Mouse (Mus musculus) MEL (cell line): ENCODE data around the gene Hamp2. TPM values are rescaled to one million over a fixed set of nuclear protein-coding genes. Genes with fewer than 3 reads are reported as not detected.

Source experiments
- DNase-seq: peaks from one replicate; pipeline ENCODE4 v3.0.0; 2011; ENCODE audit warnings: low read depth, low spot score
- H3K27ac ChIP-seq: 2 replicates; pipeline ENCODE4 v1.5.1; 2012; ENCODE audit warnings: low read depth, mild to moderate bottlenecking, control low read depth, low read length, moderate library complexity; ENCODE audit not compliant: control insufficient read depth
- H3K27me3 ChIP-seq, 2 experiments: fragments of 150-350 bp in 1 of 2; sonication (generic) in 1 of 2; 2 replicates each; pipeline ENCODE4 v1.6.1; 2012; ENCODE audit warnings: low read length in 2 of 2, mild to moderate bottlenecking in 2 of 2, improper control_type of control experiment in 1 of 2, moderate library complexity in 1 of 2; ENCODE audit not compliant: insufficient read depth in 2 of 2, control insufficient read depth in 1 of 2
- H3K36me3 ChIP-seq, 2 experiments: 2 replicates each; pipeline ENCODE4 v1.6.1; 2012 to 2014; ENCODE audit warnings: low read length in 2 of 2, improper control_type of control experiment in 1 of 2, inconsistent platforms in 1 of 2, mild to moderate bottlenecking in 1 of 2; ENCODE audit not compliant: insufficient read depth in 2 of 2, control insufficient read depth in 1 of 2
- H3K4me1 ChIP-seq, 2 experiments: fragments of 150-350 bp in 1 of 2; sonication (generic) in 1 of 2; 2 replicates each; pipeline ENCODE4 v1.6.1; 2012; ENCODE audit warnings: low read length in 2 of 2, improper control_type of control experiment in 1 of 2, mild to moderate bottlenecking in 1 of 2; ENCODE audit not compliant: insufficient read depth in 2 of 2, control insufficient read depth in 1 of 2
- H3K4me3 ChIP-seq, 2 experiments: fragments of 150-350 bp in 1 of 2; sonication (generic) in 1 of 2; 2 replicates each; pipeline ENCODE4 v1.5.1; 2012; ENCODE audit warnings: low read depth in 2 of 2, low read length in 2 of 2, mild to moderate bottlenecking in 2 of 2, moderate library complexity in 2 of 2, control low read depth in 1 of 2, improper control_type of control experiment in 1 of 2; ENCODE audit not compliant: control insufficient read depth in 1 of 2, insufficient read depth in 1 of 2
- H3K79me2 ChIP-seq: 2 replicates; pipeline ENCODE4 v1.6.1; 2012; ENCODE audit warnings: mild to moderate bottlenecking, low read length, moderate library complexity; ENCODE audit not compliant: control insufficient read depth, poor library complexity, insufficient read depth
- H3K9ac ChIP-seq: 2 replicates; pipeline ENCODE4 v1.6.1; 2012; ENCODE audit warnings: low read depth, mild to moderate bottlenecking, control low read depth, low read length, moderate library complexity; ENCODE audit not compliant: control insufficient read depth, poor library complexity, severe bottlenecking
- H3K9me3 ChIP-seq: fragments of 150-350 bp; sonication (generic); replicated peaks from 2 replicates; pipeline ENCODE4 v1.6.1; 2012; ENCODE audit warnings: mild to moderate bottlenecking, low read length, improper control_type of control experiment, moderate library complexity; ENCODE audit not compliant: insufficient read depth
- CHD1 ChIP-seq: IDR thresholded peaks from 2 replicates; pipeline ENCODE4 v1.6.1; 2012; ENCODE audit warnings: low read depth, mild to moderate bottlenecking, inconsistent platforms, low read length, improper control_type of control experiment
- CHD2 ChIP-seq: IDR thresholded peaks from 2 replicates; pipeline ENCODE4 v1.6.1; 2011; ENCODE audit warnings: low read length, improper control_type of control experiment
- CTCF ChIP-seq, 3 experiments: IDR thresholded peaks in 2 of 3; conservative IDR thresholded peaks in 1 of 3; 2 replicates each; pipeline ENCODE4 v1.5.1; 2011 to 2012; ENCODE audit warnings: low read length in 3 of 3, low read depth in 2 of 3, mild to moderate bottlenecking in 2 of 3, improper control_type of control experiment in 1 of 3, inconsistent platforms in 1 of 3, mixed read lengths in 1 of 3, moderate library complexity in 1 of 3; ENCODE audit not compliant: control insufficient read depth in 1 of 3, insufficient read depth in 1 of 3, poor library complexity in 1 of 3, severe bottlenecking in 1 of 3
- ELF1 ChIP-seq: IDR thresholded peaks from 2 replicates; pipeline ENCODE4 v1.6.1; 2014; ENCODE audit warnings: low read depth, mild to moderate bottlenecking, inconsistent platforms, low read length, improper control_type of control experiment, moderate library complexity
- ETS1 ChIP-seq: IDR thresholded peaks from 2 replicates; pipeline ENCODE4 v1.6.1; 2012; ENCODE audit warnings: low read depth, mild to moderate bottlenecking, inconsistent platforms, low read length, improper control_type of control experiment, moderate library complexity
- GATA1 ChIP-seq: IDR thresholded peaks from 2 replicates; pipeline ENCODE4 v1.6.1; 2011; ENCODE audit warnings: low read depth, low read length, improper control_type of control experiment
- KAT2A ChIP-seq: conservative IDR thresholded peaks from 2 replicates; pipeline ENCODE4 v1.6.1; 2012; ENCODE audit warnings: low read depth, low read length, improper control_type of control experiment, inconsistent platforms
- MAZ ChIP-seq: IDR thresholded peaks from 2 replicates; pipeline ENCODE4 v1.6.1; 2012; ENCODE audit warnings: low read depth, mild to moderate bottlenecking, inconsistent platforms, low read length, improper control_type of control experiment
- MXI1 ChIP-seq: IDR thresholded peaks from 2 replicates; pipeline ENCODE4 v1.6.1; 2011; ENCODE audit warnings: mild to moderate bottlenecking, low read depth, low read length, improper control_type of control experiment
- MYB ChIP-seq: IDR thresholded peaks from 2 replicates; pipeline ENCODE4 v1.6.1; 2011; ENCODE audit warnings: mild to moderate bottlenecking, low read depth, low read length, improper control_type of control experiment
- MYC ChIP-seq: IDR thresholded peaks from 2 replicates; pipeline ENCODE4 v1.6.1; 2011; ENCODE audit warnings: low read depth, mild to moderate bottlenecking, low read length, improper control_type of control experiment, moderate library complexity
- NRF1 ChIP-seq: IDR thresholded peaks from 2 replicates; pipeline ENCODE4 v1.6.1; 2014; ENCODE audit warnings: low read depth, mild to moderate bottlenecking, inconsistent platforms, low read length, improper control_type of control experiment, moderate library complexity; ENCODE audit not compliant: poor library complexity, insufficient read depth, severe bottlenecking
- POLR2A ChIP-seq, 2 experiments: IDR thresholded peaks; 2 replicates each; pipeline ENCODE4 v1.6.1; 2011 to 2012; ENCODE audit warnings: low read length in 2 of 2, mild to moderate bottlenecking in 2 of 2, control low read depth in 1 of 2, improper control_type of control experiment in 1 of 2, low read depth in 1 of 2, moderate library complexity in 1 of 2; ENCODE audit not compliant: control insufficient read depth in 1 of 2, insufficient read depth in 1 of 2, poor library complexity in 1 of 2
- SIN3A ChIP-seq: IDR thresholded peaks from 2 replicates; pipeline ENCODE4 v1.6.1; 2012; ENCODE audit warnings: low read length, improper control_type of control experiment, inconsistent platforms
- TCF12 ChIP-seq: IDR thresholded peaks from 2 replicates; pipeline ENCODE4 v1.6.1; 2014; ENCODE audit warnings: low read depth, mild to moderate bottlenecking, inconsistent platforms, low read length, improper control_type of control experiment, moderate library complexity
- USF2 ChIP-seq, 2 experiments: IDR thresholded peaks; 2 replicates each; pipeline ENCODE4 v1.6.1; 2011 to 2012; ENCODE audit warnings: improper control_type of control experiment in 2 of 2, low read length in 2 of 2, borderline replicate concordance in 1 of 2, inconsistent platforms in 1 of 2, low read depth in 1 of 2, mild to moderate bottlenecking in 1 of 2; ENCODE audit not compliant: insufficient read depth in 1 of 2
- ZMIZ1 ChIP-seq: IDR thresholded peaks from 2 replicates; pipeline ENCODE4 v1.6.1; 2012; ENCODE audit warnings: low read depth, mild to moderate bottlenecking, inconsistent platforms, low read length, improper control_type of control experiment, moderate library complexity
- polyA plus RNA-seq, 2 experiments: library from polyadenylated mRNA; stranded (reverse) in 1 of 2; unstranded in 1 of 2; fragments of >175 nt in 1 of 2; fragments of >200 nt in 1 of 2; gene quantifications; 2 replicates each; pipeline versions ENCODE4 v1.2.1 to v1.2.4; 2012; ENCODE audit warnings: low replicate concordance in 2 of 2, low read depth in 1 of 2; ENCODE audit not compliant: insufficient read length in 2 of 2, insufficient read depth in 1 of 2, missing spikeins in 1 of 2
- total RNA-seq: library from RNA; depleted of rRNA; stranded (reverse); fragments of 300-350 nt; gene quantifications from 2 replicates; pipeline ENCODE4 v1.2.3, GENCODE M21; 2012

Hamp2 gene
- total and polyA plus RNA-seq, 3 experiments, result not detected

GRCm38 (mm10) chr7:30973251-30973500, 48.7 kb upstream of the Hamp2 start, which contains the start of gene Lsr (continued):
- no peak for TF ChIP-seq USF2 (IDR thresholded peaks at IDR 0.05; ENCODE audit: borderline replicate concordance in 1 of 2, insufficient read depth in 1 of 2, low read depth in 1 of 2, low read length in 2 of 2)

GRCm38 (mm10) chr7:30972426-30973250, 48.2 kb upstream of the Hamp2 start:
- Histone ChIP-seq H3K27me3 (peaks cover 0 to 2% of the 10 kb centered on the region in 2 experiments; a peak in 2 of 4 replicates), H3K4me3 (no peak overlapping the region), H3K36me3 (no peaks in the 10 kb centered on the region), H3K9me3 (no peaks in the 10 kb centered on the region), H3K79me2 (no peaks in the 10 kb centered on the region), H3K9ac (no peak overlapping the region), H3K27ac (no peak overlapping the region), H3K4me1 (no peaks in the 10 kb centered on the region)
- no peak for TF ChIP-seq MXI1
- no peak for TF ChIP-seq GATA1
- TF ChIP-seq ETS1, result no peak
- TF ChIP-seq MAZ, result no peak
- no peak for TF ChIP-seq SIN3A
- no peak for TF ChIP-seq ZMIZ1
- no peak for TF ChIP-seq POLR2A (IDR thresholded peaks at IDR 0.05; ENCODE audit: control insufficient read depth in 1 of 2, insufficient read depth in 1 of 2, low read depth in 1 of 2, low read length in 2 of 2, poor library complexity in 1 of 2)
- TF ChIP-seq NRF1, result no peak
- no peak for TF ChIP-seq CHD1
- TF ChIP-seq TCF12, result no peak
- no peak for TF ChIP-seq CTCF (IDR thresholded peaks at IDR 0.05 in 2 of 3, conservative IDR thresholded peaks at IDR 0.05 in 1 of 3; ENCODE audit: control insufficient read depth in 1 of 3, insufficient read depth in 1 of 3, low read depth in 2 of 3, low read length in 3 of 3, poor library complexity in 1 of 3, severe bottlenecking in 1 of 3)
- no peak for TF ChIP-seq CHD2
- no peak for TF ChIP-seq MYC
- DNase-seq, result no peak

- TF ChIP-seq MAZ (no peak), KAT2A (no peak), CTCF (IDR thresholded peaks at IDR 0.05 in 2 of 3, conservative IDR thresholded peaks at IDR 0.05 in 1 of 3; ENCODE audit: control insufficient read depth in 1 of 3, insufficient read depth in 1 of 3, low read depth in 2 of 3, low read length in 3 of 3, poor library complexity in 1 of 3, severe bottlenecking in 1 of 3) (no peak), MYB (no peak), ELF1 (no peak)
- peaks cover 0 to 2% of the 10 kb centered on the region in 2 experiments; a peak in 2 of 4 replicates for H3K27me3 ChIP-seq
- no peaks in the 10 kb centered on the region for H3K36me3 ChIP-seq
- H3K4me3 ChIP-seq, result no peak overlapping the region
- no peaks in the 10 kb centered on the region for H3K4me1 ChIP-seq
- no peak overlapping the region for H3K9ac ChIP-seq
- no peaks in the 10 kb centered on the region for H3K9me3 ChIP-seq
- no peak overlapping the region for H3K27ac ChIP-seq
- H3K79me2 ChIP-seq, result no peaks in the 10 kb centered on the region
- DNase-seq, result no peak
Observed at GRCm38 (mm10) chr7:30971901-30972300, 47.4 kb upstream of the Hamp2 start.
